Mouse (Mus musculus) ES-E14 (cell line): ENCODE data around the gene Adh5. TPM values are rescaled to one million over a fixed set of nuclear protein-coding genes. Genes with fewer than 3 reads are reported as not detected.

Experiments
- DNase-seq: peaks from one replicate; pipeline ENCODE4 v3.0.0-alpha.2; 2013; ENCODE audit warnings: low read depth, low spot score
- H3K27ac ChIP-seq: 2 replicates; pipeline ENCODE4 v1.5.1; 2012; ENCODE audit warnings: low read depth, mild to moderate bottlenecking, low read length, moderate library complexity, mixed read lengths; ENCODE audit not compliant: poor library complexity, insufficient read depth, severe bottlenecking
- H3K36me3 ChIP-seq: 2 replicates; pipeline ENCODE4 v1.6.1; 2012; ENCODE audit warnings: mild to moderate bottlenecking, low read length, moderate library complexity, mixed read lengths; ENCODE audit not compliant: control insufficient read depth, poor library complexity, insufficient read depth, severe bottlenecking
- H3K4me1 ChIP-seq, 2 experiments: fragments of 150-350 bp in 1 of 2; sonication (generic) in 1 of 2; 2 replicates each; pipeline ENCODE4 v1.6.1; 2012; ENCODE audit warnings: low read length in 2 of 2, mild to moderate bottlenecking in 1 of 2, mixed read lengths in 1 of 2; ENCODE audit not compliant: control insufficient read depth in 2 of 2, insufficient read depth in 2 of 2, poor library complexity in 1 of 2
- H3K4me3 ChIP-seq, 2 experiments: fragments of 150-350 bp in 1 of 2; sonication (generic) in 1 of 2; 2 replicates each; pipeline ENCODE4 v1.5.1; 2012; ENCODE audit warnings: low read length in 2 of 2, low read depth in 1 of 2, mild to moderate bottlenecking in 1 of 2, mixed read lengths in 1 of 2; ENCODE audit not compliant: insufficient read depth in 1 of 2, poor library complexity in 1 of 2, severe bottlenecking in 1 of 2
- H3K9ac ChIP-seq: 2 replicates; pipeline ENCODE4 v1.6.1; 2012; ENCODE audit warnings: low read depth, mild to moderate bottlenecking, low read length, mixed read lengths; ENCODE audit not compliant: poor library complexity, insufficient read depth, severe bottlenecking
- H3K9me3 ChIP-seq: fragments of 150-350 bp; sonication (generic); 2 replicates; pipeline ENCODE4 v1.6.1; 2012; ENCODE audit warnings: low read depth, mild to moderate bottlenecking, low read length; ENCODE audit not compliant: control insufficient read depth, insufficient read depth
- CHD2 ChIP-seq: IDR thresholded peaks from 2 replicates; pipeline ENCODE4 v1.6.1; 2014; ENCODE audit warnings: mild to moderate bottlenecking, low read depth, low read length, inconsistent platforms
- HCFC1 ChIP-seq: IDR thresholded peaks from 2 replicates; pipeline ENCODE4 v1.6.1; 2012; ENCODE audit warnings: low read length, inconsistent platforms, borderline replicate concordance; ENCODE audit not compliant: insufficient read depth
- MAFK ChIP-seq: IDR thresholded peaks from 2 replicates; pipeline ENCODE4 v1.6.1; 2014; ENCODE audit warnings: mild to moderate bottlenecking, low read depth, low read length, inconsistent platforms; ENCODE audit not compliant: insufficient read depth
- ZC3H11A ChIP-seq: IDR thresholded peaks from 2 replicates; pipeline ENCODE4 v1.6.1; 2012; ENCODE audit warnings: low read depth, mild to moderate bottlenecking, inconsistent platforms, low read length, borderline replicate concordance
- ZNF384 ChIP-seq: IDR thresholded peaks from 2 replicates; pipeline ENCODE4 v1.6.1; 2012; ENCODE audit warnings: low read depth, low read length, inconsistent platforms
- in situ Hi-C, 2 experiments: fragments of 600-800 bp; cut with MboI; formaldehyde crosslinking; loops; one replicate each; pipeline ENCODE4 v1.15.1; 2025; ENCODE audit warnings: low sequenced_read_pairs in 2 of 2, inconsistent platforms in 1 of 2; ENCODE audit not compliant: unreplicated experiment in 2 of 2
- total RNA-seq: library from RNA; depleted of rRNA; stranded (reverse); fragments of 300-350 nt; gene quantifications from 2 replicates; pipeline ENCODE4 v1.2.3, GENCODE M21; 2012

Gene Adh5
- total RNA-seq, 1 experiment, result 245 TPM

GRCm38 (mm10) chr3:138494565-138494964, 51.7 kb downstream of the Adh5 start:
- Histone ChIP-seq H3K9ac (no peak overlapping the region), H3K4me3 (no peak overlapping the region), H3K27ac (no peak overlapping the region), H3K4me1 (no peaks in the 10 kb centered on the region), H3K36me3 (no peaks in the 10 kb centered on the region), H3K9me3 (no peaks in the 10 kb centered on the region)
- no peak for TF ChIP-seq ZC3H11A
- no peak for TF ChIP-seq ZNF384
- TF ChIP-seq MAFK, result no peak
- TF ChIP-seq CHD2, result no peak
- TF ChIP-seq HCFC1, result no peak
- DNase-seq, result no peak
- in situ Hi-C loops, result no loop called here

- no peak overlapping the region for H3K4me3 ChIP-seq
- no peaks in the 10 kb centered on the region for H3K4me1 ChIP-seq
- no peaks in the 10 kb centered on the region for H3K9me3 ChIP-seq
- no peak for TF ChIP-seq HCFC1
- no peak for TF ChIP-seq ZC3H11A
- no peak for TF ChIP-seq MAFK
- no peak for TF ChIP-seq CHD2
- TF ChIP-seq ZNF384, result no peak
- in situ Hi-C loops, result no loop called here
- no peaks in the 10 kb centered on the region for H3K36me3 ChIP-seq
- DNase-seq, result no peak
- H3K27ac ChIP-seq, result no peak overlapping the region
- H3K9ac ChIP-seq, result no peak overlapping the region
These were observed 52.6 kb downstream of the Adh5 start for GRCm38 (mm10) chr3:138495166-138496145.

GRCm38 (mm10) chr3:138498731-138499130, 55.8 kb downstream of the Adh5 start:
- Histone ChIP-seq H3K36me3 (no peaks in the 10 kb centered on the region), H3K4me1 (no peaks in the 10 kb centered on the region), H3K9me3 (no peaks in the 10 kb centered on the region), H3K27ac (no peak overlapping the region), H3K4me3 (no peak overlapping the region), H3K9ac (no peak overlapping the region)
- in situ Hi-C loops, result no loop called here
- TF ChIP-seq MAFK, result no peak
- no peak for TF ChIP-seq HCFC1
- no peak for TF ChIP-seq CHD2
- TF ChIP-seq ZNF384, result no peak
- no peak for TF ChIP-seq ZC3H11A
- DNase-seq, result no peak

- no peak overlapping the region for H3K9ac ChIP-seq
- in situ Hi-C loops, result no loop called here
- DNase-seq, result no peak
- no peaks in the 10 kb centered on the region for H3K36me3 ChIP-seq
- H3K9me3 ChIP-seq, result no peaks in the 10 kb centered on the region
- no peak overlapping the region for H3K4me3 ChIP-seq
- H3K27ac ChIP-seq, result no peak overlapping the region
- TF ChIP-seq HCFC1 (no peak), CHD2 (no peak), MAFK (no peak), ZC3H11A (no peak), ZNF384 (no peak)
- no peaks in the 10 kb centered on the region for H3K4me1 ChIP-seq
These were observed 57.2 kb downstream of the Adh5 start for GRCm38 (mm10) chr3:138499854-138500740.
